Mouse (Mus musculus) CH12.LX (cell line): ENCODE results near the gene S100pbp. TPM values are rescaled to one million over a fixed set of nuclear protein-coding genes. Genes with fewer than 3 reads are reported as not detected.

ENCODE experiments used
- DNase-seq: peaks from one replicate; pipeline ENCODE4 v3.0.0-alpha.2; 2013; ENCODE audit errors: extremely low read depth
- H3K27ac ChIP-seq: 2 replicates; pipeline ENCODE4 v1.5.1; 2012; ENCODE audit warnings: low read depth, mild to moderate bottlenecking, control low read depth, moderate library complexity; ENCODE audit not compliant: insufficient read depth
- H3K27me3 ChIP-seq: replicated peaks from 2 replicates; pipeline ENCODE3; 2012; ENCODE audit warnings: inconsistent platforms
- H3K36me3 ChIP-seq, 2 experiments: replicated peaks in 1 of 2; 2 replicates each; pipeline versions ENCODE3 to v1.6.1; 2012; ENCODE audit warnings: inconsistent platforms in 1 of 2, low read length in 1 of 2, mild to moderate bottlenecking in 1 of 2, mixed read lengths in 1 of 2, moderate library complexity in 1 of 2; ENCODE audit not compliant: control insufficient read depth in 1 of 2, insufficient read depth in 1 of 2
- H3K4me1 ChIP-seq, 2 experiments: 2 replicates each; pipeline ENCODE4 v1.6.1; 2012; ENCODE audit warnings: inconsistent platforms in 1 of 2, moderate library complexity in 1 of 2; ENCODE audit not compliant: insufficient read depth in 2 of 2, control insufficient read depth in 1 of 2
- H3K4me2 ChIP-seq: 2 replicates; pipeline ENCODE4 v1.6.1; 2012; ENCODE audit warnings: low read depth, mild to moderate bottlenecking, control low read depth; ENCODE audit not compliant: poor library complexity, insufficient read depth, severe bottlenecking
- H3K4me3 ChIP-seq, 3 experiments: fragments of 150-350 bp in 1 of 3; sonication (generic) in 1 of 3; replicated peaks in 1 of 3; 2 replicates each; pipeline versions ENCODE3 to v1.5.1; 2011 to 2012; ENCODE audit warnings: low read depth in 2 of 3, low read length in 2 of 3, mild to moderate bottlenecking in 2 of 3, moderate library complexity in 2 of 3, control low read depth in 1 of 3, improper control_type of control experiment in 1 of 3, inconsistent platforms in 1 of 3, mixed read lengths in 1 of 3; ENCODE audit not compliant: poor library complexity in 1 of 3
- H3K79me2 ChIP-seq: replicated peaks from 2 replicates; pipeline ENCODE4 v1.6.1; 2012; ENCODE audit warnings: mild to moderate bottlenecking, moderate library complexity; ENCODE audit not compliant: control insufficient read depth, poor library complexity, insufficient read depth, severe bottlenecking; ENCODE audit errors: extremely low read depth
- H3K9ac ChIP-seq: 2 replicates; pipeline ENCODE4 v1.6.1; 2012; ENCODE audit warnings: low read depth, mild to moderate bottlenecking, control low read depth, moderate library complexity; ENCODE audit not compliant: insufficient read depth
- H3K9me3 ChIP-seq: replicated peaks from 2 replicates; pipeline ENCODE3; 2012; ENCODE audit warnings: low read length, inconsistent platforms, mixed read lengths
- CHD1 ChIP-seq: IDR thresholded peaks from 2 replicates; pipeline ENCODE4 v1.6.1; 2012; ENCODE audit warnings: low read depth, low read length, improper control_type of control experiment, inconsistent platforms
- CHD2 ChIP-seq: IDR thresholded peaks from 2 replicates; pipeline ENCODE4 v1.6.1; 2011; ENCODE audit warnings: low read length, improper control_type of control experiment
- CTCF ChIP-seq, 2 experiments: IDR thresholded peaks in 1 of 2; conservative IDR thresholded peaks in 1 of 2; 2 replicates each; pipeline ENCODE4 v1.5.1; 2011 to 2012; ENCODE audit warnings: low read depth in 2 of 2, low read length in 2 of 2, improper control_type of control experiment in 1 of 2, inconsistent platforms in 1 of 2, mild to moderate bottlenecking in 1 of 2, moderate library complexity in 1 of 2
- E2F4 ChIP-seq: IDR thresholded peaks from 2 replicates; pipeline ENCODE4 v1.6.1; 2011; ENCODE audit warnings: low read depth, low read length, improper control_type of control experiment; ENCODE audit not compliant: insufficient replicate concordance
- ETS1 ChIP-seq: conservative IDR thresholded peaks from 2 replicates; pipeline ENCODE4 v1.6.1; 2012; ENCODE audit warnings: low read depth, mild to moderate bottlenecking, inconsistent platforms, low read length, improper control_type of control experiment, moderate library complexity
- GABPA ChIP-seq: IDR thresholded peaks from 2 replicates; pipeline ENCODE4 v1.6.1; 2012; ENCODE audit warnings: low read depth, low read length, improper control_type of control experiment, inconsistent platforms; ENCODE audit not compliant: insufficient replicate concordance
- HCFC1 ChIP-seq: IDR thresholded peaks from 2 replicates; pipeline ENCODE4 v1.6.1; 2012; ENCODE audit warnings: low read depth, mild to moderate bottlenecking, inconsistent platforms, low read length, improper control_type of control experiment
- KAT2A ChIP-seq: IDR thresholded peaks from 2 replicates; pipeline ENCODE4 v1.6.1; 2012; ENCODE audit warnings: low read length, improper control_type of control experiment, inconsistent platforms; ENCODE audit not compliant: insufficient replicate concordance
- MAX ChIP-seq: IDR thresholded peaks from 2 replicates; pipeline ENCODE4 v1.6.1; 2011; ENCODE audit warnings: low read length, improper control_type of control experiment
- MXI1 ChIP-seq: IDR thresholded peaks from 2 replicates; pipeline ENCODE4 v1.6.1; 2011; ENCODE audit warnings: mild to moderate bottlenecking, low read depth, low read length, improper control_type of control experiment
- MYC ChIP-seq: IDR thresholded peaks from 2 replicates; pipeline ENCODE4 v1.6.1; 2011; ENCODE audit warnings: low read depth, mild to moderate bottlenecking, improper control_type of control experiment, low read length
- PAX5 ChIP-seq: IDR thresholded peaks from 2 replicates; pipeline ENCODE4 v1.6.1; 2012; ENCODE audit warnings: low read length, inconsistent platforms, mixed read lengths
- POLR2AphosphoS2 ChIP-seq: IDR thresholded peaks from 2 replicates; pipeline ENCODE4 v1.6.1; 2011; ENCODE audit warnings: low read depth, low read length, improper control_type of control experiment
- RAD21 ChIP-seq: IDR thresholded peaks from 2 replicates; pipeline ENCODE4 v1.6.1; 2011; ENCODE audit warnings: low read depth, mild to moderate bottlenecking, low read length, improper control_type of control experiment, moderate library complexity
- RCOR1 ChIP-seq: conservative IDR thresholded peaks from 2 replicates; pipeline ENCODE4 v1.6.1; 2012; ENCODE audit warnings: low read depth, mild to moderate bottlenecking, inconsistent platforms, low read length, improper control_type of control experiment
- SIN3A ChIP-seq: IDR thresholded peaks from 2 replicates; pipeline ENCODE4 v1.6.1; 2012; ENCODE audit warnings: low read length, improper control_type of control experiment, inconsistent platforms
- SMC3 ChIP-seq: IDR thresholded peaks from 2 replicates; pipeline ENCODE4 v1.6.1; 2011; ENCODE audit warnings: low read depth, low read length, improper control_type of control experiment
- TBP ChIP-seq: conservative IDR thresholded peaks from 2 replicates; pipeline ENCODE4 v1.6.1; 2011; ENCODE audit warnings: low read depth, low read length, improper control_type of control experiment
- UBTF ChIP-seq: IDR thresholded peaks from 2 replicates; pipeline ENCODE4 v1.6.1; 2012; ENCODE audit warnings: low read depth, mild to moderate bottlenecking, inconsistent platforms, low read length, improper control_type of control experiment, moderate library complexity
- USF1 ChIP-seq: IDR thresholded peaks from 2 replicates; pipeline ENCODE4 v1.6.1; 2014; ENCODE audit warnings: low read depth, mild to moderate bottlenecking, inconsistent platforms, low read length, improper control_type of control experiment
- ZC3H11A ChIP-seq: IDR thresholded peaks from 2 replicates; pipeline ENCODE4 v1.6.1; 2012; ENCODE audit warnings: low read depth, mild to moderate bottlenecking, inconsistent platforms, low read length, improper control_type of control experiment
- ZKSCAN1 ChIP-seq: IDR thresholded peaks from 2 replicates; pipeline ENCODE4 v1.6.1; 2012; ENCODE audit warnings: low read depth, inconsistent platforms, low read length, improper control_type of control experiment, borderline replicate concordance
- ZMIZ1 ChIP-seq: IDR thresholded peaks from 2 replicates; pipeline ENCODE4 v1.6.1; 2012; ENCODE audit warnings: low read depth, mild to moderate bottlenecking, inconsistent platforms, low read length, improper control_type of control experiment
- dilution Hi-C: fragments of 300-500 bp; cut with MboI; formaldehyde crosslinking; loops from 2 replicates; pipeline ENCODE4 v1.14.3; 2020; ENCODE audit warnings: low sequenced_read_pairs; ENCODE audit not compliant: extremely low pct_unique_long_range_greater_than_20kb, extremely low pct_ligation_motif_present
- in situ Hi-C: fragments of 300-500 bp; cut with MboI; formaldehyde crosslinking; loops from 3 replicates; pipeline ENCODE4 v1.14.3; 2019; ENCODE audit warnings: low sequenced_read_pairs, low pct_ligation_motif_present, low pct_unique_long_range_greater_than_20kb, mixed read lengths
- polyA plus RNA-seq: library from polyadenylated mRNA; unstranded; fragments of >175 nt; gene quantifications from 2 replicates; pipeline ENCODE4 v1.2.1, GENCODE M21; 2012; ENCODE audit warnings: low read depth; ENCODE audit not compliant: insufficient read length
- total RNA-seq, 2 experiments: library from RNA; depleted of rRNA; stranded (reverse); fragments of 300-350 nt in 1 of 2; fragments of >200 nt in 1 of 2; gene quantifications; 2 replicates each; pipeline ENCODE4 v1.2.3; 2012 to 2014

The S100pbp gene
- total and polyA plus RNA-seq, 3 experiments: 22.5 to 43.6 (median 43.6) TPM

GRCm38 (mm10) chr4:129239075-129239474, 49.5 kb upstream of the S100pbp start:
- Histone ChIP-seq H3K9ac (peak overlapping the region; percentile 4; the same call in 1 of the 2 replicates), H3K27ac (no peak overlapping the region)
- dilution Hi-C loops: no loop called here
- no peak for TF ChIP-seq SMC3
- TF ChIP-seq MXI1: peak; percentile 51; the same call in 1 of the 2 replicates
- TF ChIP-seq, all 38 proteins: peak for 1
- Histone ChIP-seq H3K79me2 (no peaks in the 10 kb centered on the region), H3K9me3 (no peaks in the 10 kb centered on the region), H3K4me2 (peak overlapping the region; percentile 63), H3K27me3 (peaks cover 13% of the 10 kb centered on the region), H3K36me3 (no peaks in the 10 kb centered on the region), H3K4me3 (peak overlapping the region; percentile 26 to 51 (median 48)), H3K4me1 (peaks cover 9 to 28% of the 10 kb centered on the region in 2 experiments)
- peak; percentile 54 for DNase-seq
- in situ Hi-C loops: no loop called here

GRCm38 (mm10) chr4:129238579-129239016, 49.1 kb upstream of the S100pbp start:
- peaks cover 13% of the 10 kb centered on the region for H3K27me3 ChIP-seq
- no peak for DNase-seq
- dilution Hi-C loops: no loop called here

GRCm38 (mm10) chr4:129237843-129238441, 48.4 kb upstream of the S100pbp start:
- in situ Hi-C loops: no loop called here
- H3K4me1 ChIP-seq: peaks cover 9 to 28% of the 10 kb centered on the region in 2 experiments
- DNase-seq: no peak
- TF ChIP-seq RCOR1: no peak
- TF ChIP-seq POLR2AphosphoS2: no peak
- TF ChIP-seq HCFC1: no peak
- no peak for TF ChIP-seq TBP
- TF ChIP-seq ZKSCAN1: no peak
- no peak for TF ChIP-seq GABPA
- no peak for TF ChIP-seq RAD21
- TF ChIP-seq CTCF (conservative IDR thresholded peaks at IDR 0.05 in 1 of 2, IDR thresholded peaks at IDR 0.05 in 1 of 2; ENCODE audit: low read depth in 2 of 2, low read length in 2 of 2): no peak
- no peak for TF ChIP-seq USF1
- no peak for TF ChIP-seq E2F4
- no peak for TF ChIP-seq MAX
- TF ChIP-seq PAX5: no peak
- H3K9ac ChIP-seq: no peak overlapping the region
- no peaks in the 10 kb centered on the region for H3K36me3 ChIP-seq
- dilution Hi-C loops: no loop called here
- H3K4me3 ChIP-seq: no peak overlapping the region
- no peaks in the 10 kb centered on the region for H3K79me2 ChIP-seq
- no peak overlapping the region for H3K27ac ChIP-seq
- peaks cover 13% of the 10 kb centered on the region for H3K27me3 ChIP-seq
- no peak overlapping the region for H3K4me2 ChIP-seq
- H3K9me3 ChIP-seq: no peaks in the 10 kb centered on the region

More at GRCm38 (mm10) chr4:129238579-129239016, 49.1 kb upstream of the S100pbp start:
- peak overlapping the region in 2 of 3 experiments; percentile 48 to 51 for H3K4me3 ChIP-seq
- TF ChIP-seq TBP (no peak), CHD2 (no peak), ZC3H11A (no peak), USF1 (no peak), UBTF (no peak), RCOR1 (no peak), SIN3A (no peak), SMC3 (no peak), MAX (no peak), PAX5 (no peak), MYC (no peak), KAT2A (no peak), ZMIZ1 (no peak), GABPA (no peak), RAD21 (no peak), CHD1 (no peak), ETS1 (no peak)
- TF ChIP-seq, all 38 proteins: peak for 0
- in situ Hi-C loops: no loop called here
- H3K9ac ChIP-seq: peak overlapping the region; percentile 4; the same call in 1 of the 2 replicates
- H3K27ac ChIP-seq: no peak overlapping the region
- H3K36me3 ChIP-seq: no peaks in the 10 kb centered on the region
- peak overlapping the region; percentile 63 for H3K4me2 ChIP-seq
- no peaks in the 10 kb centered on the region for H3K79me2 ChIP-seq
- peaks cover 9 to 28% of the 10 kb centered on the region in 2 experiments for H3K4me1 ChIP-seq
- no peaks in the 10 kb centered on the region for H3K9me3 ChIP-seq
